Mouse (Mus musculus) right cerebral cortex, adult 2 months (tissue): ENCODE data around the gene Olfr1177-ps.

ENCODE experiments used
- DNase-seq, 2 experiments: peaks; one replicate each; pipeline ENCODE4 v3.0.0; 2021 to 2022; ENCODE audit warnings: low spot score in 2 of 2

Gene Olfr1177-ps

GRCm38 (mm10) chr2:88346392-88346791 is at the start of gene Olfr1177-ps:
Gene Olfr1177-ps (minus strand): TSS chr2:88346492.
- DNase-seq = no peak

- no peak for DNase-seq
These were observed 40.5 kb upstream of the Olfr1177-ps start, which contains the start of gene Olfr1178 for GRCm38 (mm10) chr2:88386762-88387161. Gene Olfr1178 (plus strand): TSS chr2:88387062.

- no peak for DNase-seq
These were observed 10.0 kb upstream of the Olfr1177-ps start for GRCm38 (mm10) chr2:88356304-88356703.

GRCm38 (mm10) chr2:88336421-88336820 is 9.9 kb downstream of the Olfr1177-ps start, which contains the start of gene Olfr1176:
Gene Olfr1176 (plus strand): TSS chr2:88336721.
- DNase-seq = no peak

DNA sequence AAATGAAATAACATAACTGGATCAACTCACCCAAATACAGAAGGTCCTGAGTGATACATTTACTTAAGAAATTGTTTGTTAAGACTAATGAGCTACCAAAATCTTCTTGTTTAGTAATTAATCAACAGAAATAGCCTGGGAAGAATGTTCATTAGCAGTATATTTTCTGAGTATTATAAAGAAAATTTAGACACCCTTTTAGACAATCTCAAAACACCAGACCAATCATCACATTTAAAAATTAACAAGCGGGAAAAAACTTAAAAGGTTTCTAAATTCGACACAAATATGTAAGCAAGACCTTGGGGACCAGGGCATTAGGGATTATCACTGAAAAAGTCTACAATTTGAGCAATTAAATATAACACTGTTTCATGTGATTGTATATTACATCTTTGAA is 19.2 kb downstream of the Olfr1177-ps start, which contains the start of gene Olfr1175-ps:
Olfr1175-ps (minus strand) TSS at position 101 of the 400 bp plus-strand sequence.
- no peak for DNase-seq

DNA sequence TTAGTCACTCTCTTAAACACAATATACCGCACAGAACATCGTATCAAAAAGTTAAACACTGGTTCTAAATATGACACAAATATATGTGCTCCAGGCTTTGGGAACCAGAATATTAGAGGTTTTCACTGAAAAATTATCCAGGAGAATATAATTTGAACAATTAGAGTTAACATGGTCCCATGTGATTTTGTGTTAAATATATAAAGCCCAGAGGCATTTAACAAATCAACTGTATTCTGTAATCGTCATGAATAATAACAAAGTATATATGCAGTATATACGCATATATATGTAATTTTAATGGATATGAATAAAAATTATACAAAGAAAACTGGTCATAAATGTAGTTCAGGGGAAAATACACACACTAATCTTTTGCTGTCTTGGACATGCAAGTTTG is 31.3 kb downstream of the Olfr1177-ps start, which contains the start of gene Olfr1174-ps:
Olfr1174-ps (minus strand) TSS at position 101 of the 400 bp plus-strand sequence.
- no peak for DNase-seq
